Mouse (Mus musculus): ENCODE measurements at regions not wholly inside any gene's neighbourhood (a gene's known extent, or its start where the extent isn't known, plus 50 kb on each side); places are given as distances from the start of the nearest gene placed in this dataset.

- no peak for TF ChIP-seq EP300 (IDR thresholded peaks at IDR 0.05; ENCODE audit: low read depth)
- TF ChIP-seq CTCF (IDR thresholded peaks at IDR 0.05; ENCODE audit: low read depth), result no peak
Measured at GRCm38 (mm10) chr3:38131887-38132220, 352.8 kb downstream of the Ankrd50 start.
